Mouse (Mus musculus): ENCODE data around the gene Raver2.

DNA sequence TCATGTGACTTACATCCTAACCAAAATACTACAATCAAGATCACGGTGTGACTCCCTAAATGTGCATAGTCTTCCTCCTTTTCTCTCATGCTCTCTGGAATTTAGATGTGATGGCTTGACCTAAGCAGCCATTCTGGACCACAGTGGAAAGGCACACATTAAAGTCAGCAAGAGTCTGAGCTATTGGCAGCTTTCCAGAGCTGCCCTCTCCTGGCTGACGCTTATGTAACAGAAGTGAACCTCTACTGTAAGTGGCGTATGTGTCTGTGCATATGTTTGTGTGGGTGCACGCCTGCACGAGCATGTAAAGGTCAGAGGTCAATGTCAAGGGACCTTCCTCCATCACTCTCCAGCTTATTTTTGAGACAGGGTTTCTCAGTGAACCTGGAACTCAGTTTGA, 33.7 kb upstream of the Raver2 start:
- no peak for TF ChIP-seq EP300 (optimal IDR thresholded peaks at IDR 0.05)
- no peak for TF ChIP-seq CTCF (IDR thresholded peaks at IDR 0.05; ENCODE audit: low read depth)

Data from stomach, postnatal 0 days (tissue).